Mouse (Mus musculus) adipose tissue, adult 10 weeks (tissue): ENCODE results near the gene Fam78a. TPM values are rescaled to one million over a fixed set of nuclear protein-coding genes. Genes with fewer than 3 reads are reported as not detected.

Source experiments
- polyA plus RNA-seq: library from polyadenylated mRNA; stranded (reverse); fragments of 350-450 nt; fragmentation: Illumina TruSeq; extraction: RNeasy Lipid Tissue Mini Kit (QIAGEN cat#74804); gene quantifications from one replicate; pipeline ENCODE4 v1.2.3, GENCODE M21; 2014; ENCODE audit warnings: low read depth, low replicate concordance

Gene Fam78a
- polyA plus RNA-seq, result 2.9 TPM

DNA sequence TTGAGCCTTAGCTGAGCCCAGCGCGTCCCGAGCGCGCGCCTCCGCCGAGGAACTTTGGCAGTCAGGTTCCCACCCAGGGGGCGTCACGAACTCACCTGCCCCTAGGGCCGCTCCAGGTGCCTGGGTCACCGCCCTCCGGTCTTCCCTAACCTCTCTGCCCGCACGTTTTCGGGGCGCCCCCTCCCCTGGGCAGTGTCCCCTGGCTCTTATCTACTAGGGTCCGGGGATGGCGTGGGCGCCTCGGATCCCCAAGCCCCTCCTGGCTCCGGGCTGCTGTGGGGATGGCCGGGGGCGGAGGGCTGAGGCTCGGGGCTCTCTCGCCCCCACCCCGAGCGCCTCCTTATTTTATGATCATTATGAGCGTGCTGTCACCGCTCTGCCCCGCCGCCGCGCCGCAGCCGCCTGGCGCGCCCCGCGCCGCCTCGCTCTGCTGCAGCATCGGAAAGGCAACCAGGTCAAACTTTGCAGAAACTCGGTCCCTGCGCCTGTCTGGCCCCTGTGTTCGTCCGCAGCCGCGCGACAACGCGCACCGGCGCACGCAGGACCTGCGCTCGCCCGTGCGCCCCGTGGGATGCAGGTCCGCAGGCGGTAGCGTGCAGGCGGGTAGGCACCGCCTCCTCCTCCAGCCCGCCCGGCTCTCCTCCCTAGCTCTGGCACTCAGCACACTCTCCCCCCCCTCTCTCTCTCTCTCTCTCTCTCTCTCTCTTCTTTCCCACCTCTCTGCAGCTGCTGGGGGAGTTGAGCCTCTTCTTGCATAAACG, at the start of gene Fam78a:
Fam78a (minus strand) TSS at position 747 of the 761 bp plus-strand sequence.

DNA sequence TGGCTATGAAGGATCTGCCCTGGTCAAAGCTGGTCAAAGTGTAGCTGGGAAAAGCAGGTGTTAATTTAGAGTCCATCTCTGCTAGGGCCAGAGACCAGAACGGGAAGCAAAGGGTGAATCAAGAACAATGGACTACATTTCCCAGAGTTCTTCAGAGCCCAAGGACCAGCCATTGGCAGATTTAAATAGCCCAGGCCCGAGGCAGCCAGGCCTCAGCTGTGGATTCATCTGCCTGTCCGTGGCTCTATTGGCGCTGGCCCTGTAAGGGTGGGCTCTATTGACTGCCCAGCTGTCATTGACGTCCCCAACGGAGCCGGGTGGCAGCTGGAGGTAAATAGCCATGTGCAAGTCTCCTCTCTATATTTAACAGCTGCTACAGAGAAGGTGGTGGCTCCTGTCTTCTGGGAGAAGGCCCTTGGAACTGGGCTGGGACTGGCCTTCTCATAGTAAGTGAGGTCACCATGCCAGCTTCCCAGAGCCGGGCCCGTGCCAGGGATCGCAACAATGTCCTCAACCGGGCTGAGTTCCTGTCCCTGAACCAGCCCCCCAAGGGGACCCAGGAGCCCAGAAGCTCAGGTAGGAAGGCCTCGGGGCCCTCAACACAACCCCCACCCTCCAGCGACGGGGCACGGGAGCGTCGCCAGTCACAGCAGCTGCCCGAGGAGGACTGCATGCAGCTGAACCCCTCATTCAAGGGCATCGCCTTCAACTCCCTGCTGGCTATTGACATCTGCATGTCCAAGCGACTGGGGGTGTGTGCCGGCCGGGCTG, 10.9 kb upstream of the Fam78a start, which contains the start of gene Plpp7:
Plpp7 (plus strand) TSS at position 178 of the 771 bp plus-strand sequence.

Other genes starting within 250 kb of the Fam78a start
- gene Fibcd1, start 238.9 kb downstream of the Fam78a start, polyA plus RNA-seq, result 1.3 TPM
- 12.0 TPM for gene Lamc3, start 197.6 kb downstream of the Fam78a start, polyA plus RNA-seq
- gene Aif1l, start 134.7 kb downstream of the Fam78a start, polyA plus RNA-seq, result 2.9 TPM
- gene Nup214, start 110.4 kb downstream of the Fam78a start, polyA plus RNA-seq, result 23.1 TPM
- 1.8 TPM for gene Plpp7, start 10.7 kb upstream of the Fam78a start, polyA plus RNA-seq
- 70.3 TPM for gene Prrc2b, start 66.2 kb upstream of the Fam78a start, polyA plus RNA-seq
- gene Pomt1, start 151.7 kb upstream of the Fam78a start, polyA plus RNA-seq, result 28.9 TPM
- gene Uck1, start 175.3 kb upstream of the Fam78a start, polyA plus RNA-seq, result 132 TPM
- gene Golga2, start 202.5 kb upstream of the Fam78a start, polyA plus RNA-seq, result 56.8 TPM
- 435 TPM for gene Swi5, start 203.2 kb upstream of the Fam78a start, polyA plus RNA-seq